Mouse (Mus musculus) stomach, postnatal 0 days (tissue): ENCODE measurements around the gene Rag2.

Experiments used
- CTCF ChIP-seq: IDR thresholded peaks from 2 replicates; pipeline ENCODE4 v1.5.1; 2016; ENCODE audit warnings: antibody characterized with exemption, low read depth, mild to moderate bottlenecking, moderate library complexity
- EP300 ChIP-seq: optimal IDR thresholded peaks from 2 replicates; pipeline ENCODE3; 2016; ENCODE audit warnings: antibody characterized with exemption

GRCm38 (mm10) chr2:101665703-101666092, 41.2 kb downstream of the Rag2 start:
- TF ChIP-seq CTCF (no peak), EP300 (no peak)
